In genomic region chr6:6622846-6623749, GRCm38 (mm10) we compare ENCODE assay signal across 10 mouse cellular contexts. TPM values are rescaled to one million over a fixed set of nuclear protein-coding genes. Genes with fewer than 3 reads are reported as not detected.
DNase-seq lines count a peak whose midpoint lies in the region; ATAC-seq and TF ChIP-seq lines count a peak whose summit lies in the region.
"Had no signal": no experiment of that assay in that cellular context is flagged by ENCODE, and none has a peak within 500 bp of the region (broad histone marks: within the 10 kb centered on the region; RNA-seq: fewer than 3 reads in every experiment).

No protein-coding gene starts in this region.

- peak; percentile 17 for DNase-seq in heart, adult 8-10 months (ENCODE audit: low spot score)
- no peak for DNase-seq in heart, postnatal 25 days (ENCODE audit: low spot score)
- DNase-seq in urinary bladder, postnatal 25 days (ENCODE audit: low spot score): peak; percentile 7
- no peak for DNase-seq in urinary bladder, postnatal 10 days (ENCODE audit: low spot score)
- peak; percentile 90 for DNase-seq in lung, embryonic 14.5 days
- DNase-seq in c-Kit-positive CD71-positive TER-119-positive erythroid progenitor cells, embryonic 14.5 days (ENCODE audit: low spot score): no peak
- DNase-seq in spleen, postnatal 14 days (ENCODE audit: low spot score in 2 of 2): no peak
- DNase-seq: liver, embryonic 13.5 days had no signal

- H3K36me3 ChIP-seq in heart, embryonic 16.5 days (ENCODE audit: control insufficient read depth, insufficient read depth): no peaks in the 10 kb centered on the region
- H3K36me3 ChIP-seq in lung, embryonic 14.5 days (ENCODE audit: insufficient read depth): no peaks in the 10 kb centered on the region
- H3K36me3 ChIP-seq: embryonic facial prominence, embryonic 12.5 days; liver, embryonic 13.5 days had no signal

- intact Hi-C loops in heart, postnatal 25 days (cut with DNase I): no loop called here

- no peaks in the 10 kb centered on the region for H3K27me3 ChIP-seq in heart, embryonic 16.5 days (ENCODE audit: control insufficient read depth, insufficient read depth, low read length)
- no peaks in the 10 kb centered on the region for H3K27me3 ChIP-seq in lung, embryonic 14.5 days (ENCODE audit: insufficient read depth, low read length)
- H3K27me3 ChIP-seq: embryonic facial prominence, embryonic 12.5 days; liver, embryonic 13.5 days had no signal

- H3K9ac ChIP-seq in heart, embryonic 16.5 days (ENCODE audit: low read length): no peak overlapping the region; the same call in 1 of the 2 replicates
- H3K9ac ChIP-seq in lung, embryonic 14.5 days: no peak overlapping the region
- H3K9ac ChIP-seq: embryonic facial prominence, embryonic 12.5 days; liver, embryonic 13.5 days had no signal

- H3K4me3 ChIP-seq in heart, embryonic 16.5 days (ENCODE audit: low read length): no peak overlapping the region; the same call in 1 of the 2 replicates
- no peak overlapping the region for H3K4me3 ChIP-seq in lung, embryonic 14.5 days (ENCODE audit: low read depth, low read length)
- H3K4me3 ChIP-seq: embryonic facial prominence, embryonic 12.5 days; liver, embryonic 13.5 days had no signal

- no peak overlapping the region for H3K27ac ChIP-seq in heart, embryonic 16.5 days (ENCODE audit: low read length)
- peak overlapping the region; percentile 69; the same call in 1 of the 2 replicates for H3K27ac ChIP-seq in lung, embryonic 14.5 days (ENCODE audit: low read depth)
- H3K27ac ChIP-seq: embryonic facial prominence, embryonic 12.5 days; liver, embryonic 13.5 days had no signal

- no peak for ATAC-seq in heart, embryonic 16.5 days (replicated peaks; ENCODE audit: extremely low read depth, insufficient read depth, low FRiP score)
- ATAC-seq in lung, embryonic 14.5 days (ENCODE audit: insufficient read depth): peak; percentile 91

- H3K9me3 ChIP-seq in heart, embryonic 16.5 days (replicated peaks; ENCODE audit: control insufficient read depth, low read length): no peaks in the 10 kb centered on the region
- no peaks in the 10 kb centered on the region for H3K9me3 ChIP-seq in lung, embryonic 14.5 days (ENCODE audit: low read depth, low read length)
- H3K9me3 ChIP-seq: embryonic facial prominence, embryonic 12.5 days; liver, embryonic 13.5 days had no signal

- peak overlapping the region; percentile 54 for H3K4me2 ChIP-seq in heart, embryonic 16.5 days (ENCODE audit: low read depth, low read length)
- H3K4me2 ChIP-seq in lung, embryonic 14.5 days: peak overlapping the region; percentile 40
- H3K4me2 ChIP-seq: embryonic facial prominence, embryonic 12.5 days; liver, embryonic 13.5 days had no signal

- 50% methylated on average over 16 of the region's 16 CpGs for WGBS in heart, embryonic 16.5 days
- WGBS in lung, embryonic 14.5 days: 38% methylated on average over 16 of the region's 16 CpGs

- H3K4me1 ChIP-seq in heart, embryonic 16.5 days (ENCODE audit: control insufficient read depth, insufficient read depth, low read length): peaks cover 5% of the 10 kb centered on the region
- H3K4me1 ChIP-seq in lung, embryonic 14.5 days (ENCODE audit: insufficient read depth): peaks cover 9% of the 10 kb centered on the region; the same call in 1 of the 2 replicates
- H3K4me1 ChIP-seq: embryonic facial prominence, embryonic 12.5 days; liver, embryonic 13.5 days had no signal

- TF ChIP-seq CTCF in lung, embryonic 14.5 days (IDR thresholded peaks at IDR 0.05; ENCODE audit: low read depth): no peak

RNA-seq across cellular contexts. Expression of gene Sem1, which starts 44.6 kb away (rescaled TPM):
- total RNA-seq in heart, adult 8-10 months (2022): 100 to 1,000 TPM in 2 of 4 experiments, 10 to 100 TPM in 2; 86.4 to 114 (median 96.3) TPM
- total RNA-seq in heart, postnatal 25 days (2021): 100 to 1,000 TPM in 1 of 2 experiments, 10 to 100 TPM in 1; 96.2 to 105 TPM
- polyA plus RNA-seq in heart, embryonic 16.5 days (2015; fragmentation: Nextera tagmentation; extraction: Ambion mirVana): 197 and 208 TPM in 2 replicates
- 263 and 276 TPM in 2 replicates for polyA plus RNA-seq in lung, embryonic 14.5 days (2014; fragmentation: Nextera tagmentation; extraction: Ambion mirVana)

Comparison
In these comparisons a context has a peak if more than half of its experiments do, and no peak if none do; other contexts are left out.
1. DNase-seq: peak in heart, adult 8-10 months (single experiment), urinary bladder, postnatal 25 days (single experiment) and lung, embryonic 14.5 days (single experiment); none in heart, postnatal 25 days (single experiment), urinary bladder, postnatal 10 days (single experiment), c-Kit-positive CD71-positive TER-119-positive erythroid progenitor cells, embryonic 14.5 days (single experiment) and spleen, postnatal 14 days (0 of 2).